Mouse (Mus musculus): ENCODE data around the gene Slc22a23. TPM values are rescaled to one million over a fixed set of nuclear protein-coding genes. Genes with fewer than 3 reads are reported as not detected.

Gene Slc22a23
- polyA plus RNA-seq, 1 experiment from 2014 or later = 5.5 TPM

DNA sequence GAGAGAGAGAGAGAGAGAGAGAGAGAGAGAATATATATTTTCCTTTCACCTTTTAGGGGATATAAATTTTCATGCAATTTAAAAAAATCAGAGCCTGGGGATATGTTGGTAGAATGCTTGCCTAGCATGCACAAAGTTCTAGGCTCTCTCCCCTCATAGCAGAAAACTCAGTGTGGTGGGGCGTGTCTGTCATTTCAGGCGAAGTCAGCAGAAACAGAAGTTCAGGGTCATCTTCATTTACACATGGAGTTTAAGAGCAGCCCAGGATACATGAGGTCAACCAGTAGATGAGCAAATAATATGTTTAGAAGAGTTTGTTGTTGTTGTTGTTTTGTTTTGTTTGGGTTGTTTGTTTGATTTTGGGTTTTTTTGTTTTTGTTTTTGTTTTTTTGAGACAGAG is 33.4 kb downstream of the Slc22a23 start:
- no peak overlapping the region for H3K4me2 ChIP-seq (replicated peaks)
- no peak overlapping the region for H3K4me3 ChIP-seq
- no peaks in the 10 kb centered on the region for H3K36me3 ChIP-seq
- H3K27me3 ChIP-seq = no peaks in the 10 kb centered on the region
- no peak overlapping the region for H3K9ac ChIP-seq
- WGBS = 77% methylated on average over 2 of the region's 2 CpGs
- no peak for ATAC-seq (ENCODE audit: insufficient number of reproducible peaks, insufficient read depth, low FRiP score, low TSS enrichment)
- H3K4me1 ChIP-seq = no peaks in the 10 kb centered on the region
- H3K9me3 ChIP-seq = no peaks in the 10 kb centered on the region
- no peak overlapping the region for H3K27ac ChIP-seq

GRCm38 (mm10) chr13:34308604-34308927 is 36.4 kb downstream of the Slc22a23 start:
- Histone ChIP-seq H3K4me3 (no peak overlapping the region), H3K27me3 (no peaks in the 10 kb centered on the region), H3K9ac (no peak overlapping the region), H3K36me3 (no peaks in the 10 kb centered on the region), H3K4me2 (replicated peaks) (no peak overlapping the region), H3K27ac (no peak overlapping the region), H3K4me1 (no peaks in the 10 kb centered on the region), H3K9me3 (no peaks in the 10 kb centered on the region)
- 83% methylated on average over 3 of the region's 3 CpGs for WGBS
- ATAC-seq (ENCODE audit: insufficient number of reproducible peaks, insufficient read depth, low FRiP score, low TSS enrichment) = no peak

DNA sequence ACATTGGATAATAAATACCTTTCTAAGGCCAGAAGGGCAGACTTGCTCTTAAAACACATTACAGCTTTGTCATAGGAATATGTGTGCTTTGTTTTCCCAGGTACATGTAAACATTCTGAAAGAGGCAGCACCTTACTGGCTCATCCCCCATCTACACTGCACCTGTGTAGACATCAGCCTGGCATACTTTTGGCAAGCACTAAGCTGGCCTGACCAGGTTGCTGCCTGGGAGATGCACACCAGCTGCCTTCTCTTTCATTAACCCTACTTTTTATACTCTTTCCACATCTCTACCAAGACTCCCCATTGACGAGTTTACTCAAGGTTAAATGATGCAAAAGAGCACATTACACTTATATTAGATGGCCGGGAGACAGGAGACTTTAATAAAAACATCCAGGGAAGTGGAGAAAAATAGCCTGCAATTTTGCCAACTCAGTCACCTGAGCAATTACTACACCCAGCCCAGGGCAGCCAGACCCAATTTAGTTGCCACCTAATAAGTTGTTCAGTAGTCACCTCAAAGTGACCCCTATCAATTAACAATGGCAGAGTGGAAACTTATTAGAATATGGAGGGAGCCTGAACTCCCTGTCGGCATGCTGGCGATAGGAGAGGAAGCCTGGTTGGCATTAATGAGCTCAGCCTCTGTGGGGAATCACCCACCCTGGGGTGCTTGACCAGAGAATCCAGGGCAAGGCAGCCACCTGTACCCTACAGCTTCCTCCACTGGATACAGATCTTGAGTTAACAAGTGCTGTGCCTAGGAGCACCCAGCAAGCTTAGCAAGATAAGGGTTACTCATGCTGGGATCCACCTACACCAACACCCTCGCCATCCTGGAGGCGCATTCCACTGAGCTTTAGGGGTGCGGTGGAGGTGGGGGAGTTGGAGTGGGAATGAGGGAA is 37.0 kb downstream of the Slc22a23 start:
- Histone ChIP-seq H3K27me3 (no peaks in the 10 kb centered on the region), H3K4me2 (replicated peaks) (no peak overlapping the region)

DNA sequence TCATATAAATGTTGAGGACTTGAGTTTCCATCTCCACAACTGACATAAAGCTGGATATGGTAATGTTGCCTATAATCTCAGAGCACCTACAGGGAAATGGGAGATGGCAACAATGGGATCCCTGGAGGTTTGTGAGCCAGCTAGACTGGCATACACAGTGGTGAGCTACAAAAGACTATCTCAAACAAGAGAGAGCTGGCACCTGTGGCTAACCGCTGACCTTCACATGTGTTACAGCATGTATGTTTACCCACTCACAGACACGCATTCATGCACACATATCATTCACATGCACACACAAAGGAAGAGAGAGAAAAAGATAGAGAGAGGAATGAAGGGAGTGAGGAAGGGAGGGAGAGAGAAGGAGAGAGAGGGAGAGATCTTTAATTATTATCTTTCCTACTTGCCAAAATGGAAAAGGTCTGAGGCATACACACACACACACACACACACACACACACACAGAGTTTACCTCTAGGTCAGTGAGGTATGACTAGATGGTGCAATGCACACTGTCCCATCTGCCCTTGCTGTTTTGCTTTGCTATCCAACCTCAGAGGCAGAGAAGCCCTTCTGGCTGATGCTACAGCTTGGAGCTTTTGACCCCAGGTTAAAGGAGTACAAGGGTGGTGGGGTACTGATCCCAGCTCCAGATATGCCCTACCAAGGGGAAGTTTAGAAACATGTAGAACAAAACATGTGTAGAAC is 38.9 kb downstream of the Slc22a23 start:
- no peaks in the 10 kb centered on the region for H3K4me1 ChIP-seq
- ATAC-seq (ENCODE audit: insufficient number of reproducible peaks, insufficient read depth, low FRiP score, low TSS enrichment) = no peak

More for the DNA sequence above, 37.0 kb downstream of the Slc22a23 start:
- 60% methylated on average over 7 of the region's 7 CpGs for WGBS
- Histone ChIP-seq H3K9me3 (no peaks in the 10 kb centered on the region), H3K4me3 (no peak overlapping the region), H3K9ac (no peak overlapping the region), H3K36me3 (no peaks in the 10 kb centered on the region), H3K27ac (no peak overlapping the region), H3K4me1 (no peaks in the 10 kb centered on the region)
- ATAC-seq (ENCODE audit: insufficient number of reproducible peaks, insufficient read depth, low FRiP score, low TSS enrichment) = no peak

DNA sequence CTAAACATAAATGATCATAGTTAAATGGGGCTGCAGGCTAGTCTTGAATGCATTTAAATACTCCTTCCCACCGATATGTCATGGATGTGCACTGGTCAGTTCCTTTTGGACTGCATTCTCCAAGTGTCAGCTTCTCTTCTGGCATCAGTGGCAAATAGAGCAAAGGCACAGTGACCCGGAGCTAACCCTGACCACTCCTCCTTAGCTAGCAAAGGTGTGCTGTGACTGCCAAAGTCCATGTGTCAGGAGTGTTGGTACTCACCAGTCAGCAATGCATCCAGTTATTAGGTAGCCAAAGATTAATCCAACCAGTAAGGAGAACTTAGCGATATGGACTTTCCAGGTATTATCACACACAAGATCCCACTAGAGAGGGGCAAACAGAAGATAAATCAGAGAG is 40.1 kb downstream of the Slc22a23 start:
- no peak for ATAC-seq (ENCODE audit: insufficient number of reproducible peaks, insufficient read depth, low FRiP score, low TSS enrichment)
- WGBS = 92% methylated on average over 3 of the region's 3 CpGs
- Histone ChIP-seq H3K27me3 (no peaks in the 10 kb centered on the region), H3K36me3 (no peaks in the 10 kb centered on the region), H3K9me3 (no peaks in the 10 kb centered on the region), H3K4me3 (no peak overlapping the region), H3K4me2 (replicated peaks) (no peak overlapping the region), H3K9ac (no peak overlapping the region), H3K4me1 (no peaks in the 10 kb centered on the region), H3K27ac (no peak overlapping the region)

More for the DNA sequence above, 38.9 kb downstream of the Slc22a23 start:
- Histone ChIP-seq H3K4me3 (no peak overlapping the region), H3K4me2 (replicated peaks) (no peak overlapping the region), H3K9me3 (no peaks in the 10 kb centered on the region), H3K9ac (no peak overlapping the region), H3K36me3 (no peaks in the 10 kb centered on the region), H3K27me3 (no peaks in the 10 kb centered on the region), H3K27ac (no peak overlapping the region)
- WGBS = 92% methylated on average over 2 of the region's 2 CpGs

GRCm38 (mm10) chr13:34303386-34304016 is 41.5 kb downstream of the Slc22a23 start:
- Histone ChIP-seq H3K27ac (no peak overlapping the region), H3K4me3 (no peak overlapping the region), H3K4me1 (no peaks in the 10 kb centered on the region), H3K9me3 (no peaks in the 10 kb centered on the region), H3K36me3 (no peaks in the 10 kb centered on the region), H3K9ac (no peak overlapping the region), H3K4me2 (replicated peaks) (no peak overlapping the region), H3K27me3 (no peaks in the 10 kb centered on the region)
- WGBS = 55% methylated on average over 6 of the region's 6 CpGs
- ATAC-seq (ENCODE audit: insufficient number of reproducible peaks, insufficient read depth, low FRiP score, low TSS enrichment) = no peak

- H3K27me3 ChIP-seq = no peaks in the 10 kb centered on the region
- no peak overlapping the region for H3K9ac ChIP-seq
- WGBS = 40% methylated on average over 3 of the region's 3 CpGs
- H3K4me2 ChIP-seq (replicated peaks) = no peak overlapping the region
- H3K36me3 ChIP-seq = no peaks in the 10 kb centered on the region
- H3K27ac ChIP-seq = no peak overlapping the region
- no peak for ATAC-seq (ENCODE audit: insufficient number of reproducible peaks, insufficient read depth, low FRiP score, low TSS enrichment)
- no peaks in the 10 kb centered on the region for H3K4me1 ChIP-seq
- no peaks in the 10 kb centered on the region for H3K9me3 ChIP-seq
- no peak overlapping the region for H3K4me3 ChIP-seq
Observed at GRCm38 (mm10) chr13:34301585-34301984, 43.4 kb downstream of the Slc22a23 start.

- Histone ChIP-seq H3K4me3 (no peak overlapping the region), H3K9me3 (no peaks in the 10 kb centered on the region), H3K4me2 (replicated peaks) (no peak overlapping the region), H3K27ac (no peak overlapping the region), H3K36me3 (no peaks in the 10 kb centered on the region), H3K4me1 (no peaks in the 10 kb centered on the region), H3K9ac (no peak overlapping the region), H3K27me3 (no peaks in the 10 kb centered on the region)
- WGBS = 68% methylated on average over 7 of the region's 7 CpGs
- no peak for ATAC-seq (ENCODE audit: insufficient number of reproducible peaks, insufficient read depth, low FRiP score, low TSS enrichment)
Observed at GRCm38 (mm10) chr13:34299351-34300333, 45.3 kb downstream of the Slc22a23 start.

DNA sequence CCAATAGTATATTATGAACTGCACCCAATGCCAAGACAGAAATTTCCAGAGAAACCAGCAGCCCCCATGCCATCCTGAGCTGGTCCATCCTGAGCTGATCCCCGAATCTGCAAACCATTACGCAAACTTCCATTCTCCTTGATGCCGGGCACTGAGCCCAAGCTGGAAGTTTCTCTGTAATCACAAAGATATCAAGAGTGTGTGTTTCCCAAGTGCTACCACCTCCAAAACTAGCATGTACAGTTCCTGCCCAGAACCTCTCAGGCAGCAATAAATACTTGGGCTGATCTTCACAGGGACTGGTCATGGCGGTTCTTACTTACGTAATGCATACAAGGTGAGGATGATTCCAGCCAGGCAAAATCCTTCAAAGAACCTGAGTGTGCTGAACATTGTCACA is 46.3 kb downstream of the Slc22a23 start:
- 92% methylated on average over 5 of the region's 5 CpGs for WGBS
- no peak overlapping the region for H3K4me2 ChIP-seq (replicated peaks)
- no peak overlapping the region for H3K4me3 ChIP-seq
- H3K9me3 ChIP-seq = no peaks in the 10 kb centered on the region
- H3K27me3 ChIP-seq = no peaks in the 10 kb centered on the region
- no peak overlapping the region for H3K9ac ChIP-seq
- no peaks in the 10 kb centered on the region for H3K4me1 ChIP-seq
- H3K36me3 ChIP-seq = no peaks in the 10 kb centered on the region
- H3K27ac ChIP-seq = no peak overlapping the region
- no peak for ATAC-seq (ENCODE audit: insufficient number of reproducible peaks, insufficient read depth, low FRiP score, low TSS enrichment)

DNA sequence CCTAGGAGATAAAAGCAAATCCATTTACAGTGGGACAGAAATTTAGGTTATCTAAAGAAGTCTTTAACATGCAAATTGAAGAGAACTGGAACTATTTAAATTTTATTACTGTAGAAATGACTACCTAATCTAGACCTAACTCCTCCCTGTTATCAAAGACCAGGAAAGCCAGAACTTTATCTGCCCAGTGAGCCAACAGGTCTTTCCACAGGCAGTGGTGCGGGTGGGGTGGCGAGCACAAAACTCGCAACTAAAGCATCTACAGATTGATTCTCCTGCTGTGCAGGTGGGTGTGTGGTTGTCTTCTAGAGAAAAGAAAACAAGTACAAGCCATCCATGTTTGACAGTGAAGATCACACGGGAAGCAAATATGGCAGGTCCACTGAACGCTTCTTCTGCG is 46.9 kb downstream of the Slc22a23 start:
- Histone ChIP-seq H3K36me3 (no peaks in the 10 kb centered on the region), H3K4me3 (no peak overlapping the region), H3K4me2 (replicated peaks) (no peak overlapping the region), H3K4me1 (no peaks in the 10 kb centered on the region), H3K27ac (no peak overlapping the region), H3K9ac (no peak overlapping the region), H3K27me3 (no peaks in the 10 kb centered on the region), H3K9me3 (no peaks in the 10 kb centered on the region)
- no peak for ATAC-seq (ENCODE audit: insufficient number of reproducible peaks, insufficient read depth, low FRiP score, low TSS enrichment)
- 96% methylated on average over 6 of the region's 6 CpGs for WGBS

DNA sequence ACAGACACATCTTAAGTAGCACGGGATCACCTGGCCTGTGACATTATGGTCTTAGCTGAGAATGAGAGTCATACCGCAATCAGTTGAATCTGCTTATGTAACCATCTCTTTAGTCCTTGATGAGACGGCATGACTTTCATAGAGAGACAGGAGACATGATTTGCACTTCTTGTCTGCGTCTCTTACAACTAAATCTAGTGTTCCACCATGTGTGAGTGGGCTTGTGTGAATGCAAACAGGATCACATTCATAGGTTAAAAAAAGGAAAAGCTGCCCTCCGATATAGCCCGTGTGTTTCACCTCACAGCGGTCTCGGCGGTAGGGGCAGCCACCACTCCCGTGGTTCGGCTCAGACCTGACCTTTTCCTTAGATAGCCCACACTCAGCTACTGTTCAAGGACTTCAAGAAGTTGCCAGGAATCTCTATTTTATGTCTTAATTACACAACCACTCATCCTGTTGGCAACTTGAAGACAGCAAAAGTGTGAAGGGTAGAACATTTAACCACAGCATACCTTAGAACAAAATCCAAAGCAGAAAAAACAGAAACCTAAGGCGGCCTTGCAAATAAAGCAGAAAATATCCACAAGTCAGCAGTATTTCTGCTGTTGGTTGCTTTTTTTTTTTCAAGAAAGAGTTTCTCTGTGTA is 49.1 kb downstream of the Slc22a23 start:
- Histone ChIP-seq H3K9ac (no peak overlapping the region), H3K36me3 (no peaks in the 10 kb centered on the region), H3K27ac (no peak overlapping the region), H3K9me3 (no peaks in the 10 kb centered on the region), H3K4me2 (replicated peaks) (no peak overlapping the region), H3K27me3 (no peaks in the 10 kb centered on the region), H3K4me3 (no peak overlapping the region), H3K4me1 (no peaks in the 10 kb centered on the region)
- 92% methylated on average over 12 of the region's 12 CpGs for WGBS
- ATAC-seq (ENCODE audit: insufficient number of reproducible peaks, insufficient read depth, low FRiP score, low TSS enrichment) = no peak

All from embryonic facial prominence, embryonic 12.5 days (tissue).